Mouse (Mus musculus) liver, embryonic 14.5 days (tissue): ENCODE data around the gene Flvcr1. TPM values are rescaled to one million over a fixed set of nuclear protein-coding genes. Genes with fewer than 3 reads are reported as not detected.

Experiments used
- ATAC-seq: fragments of 200-750 bp; cut with Nextera tagmentation; 2 replicates; pipeline ENCODE4 v1.8.0; 2017; ENCODE audit warnings: moderate number of reproducible peaks, mild to moderate bottlenecking, moderate library complexity; ENCODE audit not compliant: insufficient read depth
- DNase-seq, 3 experiments: peaks; one replicate each; pipeline ENCODE4 v3.0.0-alpha.2; 2012 to 2013; ENCODE audit warnings: low read depth in 3 of 3, low spot score in 3 of 3
- H3K27ac ChIP-seq: fragments of 300-500 bp; sonication (generic); 2 replicates; pipeline ENCODE4 v1.5.1; 2014; ENCODE audit warnings: moderate library complexity, mild to moderate bottlenecking, control low read depth, inconsistent platforms
- H3K27me3 ChIP-seq: fragments of 300-500 bp; sonication (generic); 2 replicates; pipeline ENCODE4 v1.6.1; 2014; ENCODE audit warnings: mild to moderate bottlenecking, low read length, moderate library complexity; ENCODE audit not compliant: control insufficient read depth, insufficient read depth
- H3K36me3 ChIP-seq: fragments of 300-500 bp; sonication (generic); replicated peaks from 2 replicates; pipeline ENCODE4 v1.6.1; 2014; ENCODE audit warnings: low read depth; ENCODE audit not compliant: control insufficient read depth, insufficient read depth
- H3K4me1 ChIP-seq, 2 experiments: fragments of 200-500 bp in 1 of 2; fragments of 300-500 bp in 1 of 2; sonication (generic) in 1 of 2; replicated peaks; 2 replicates each; pipeline ENCODE4 v1.6.1; 2012 to 2014; ENCODE audit warnings: antibody characterized with exemption in 1 of 2, inconsistent platforms in 1 of 2, low read length in 1 of 2; ENCODE audit not compliant: control insufficient read depth in 2 of 2, insufficient read depth in 2 of 2
- H3K4me2 ChIP-seq: fragments of 300-500 bp; sonication (generic); 2 replicates; pipeline ENCODE4 v1.6.1; 2014; ENCODE audit warnings: low read depth, mild to moderate bottlenecking, control low read depth, moderate library complexity
- H3K4me3 ChIP-seq, 2 experiments: fragments of 200-500 bp in 1 of 2; fragments of 300-500 bp in 1 of 2; sonication (generic) in 1 of 2; 2 replicates each; pipeline ENCODE4 v1.5.1; 2012 to 2014; ENCODE audit warnings: low read depth in 2 of 2, low read length in 2 of 2, mild to moderate bottlenecking in 2 of 2, control low read depth in 1 of 2, inconsistent platforms in 1 of 2, moderate library complexity in 1 of 2; ENCODE audit not compliant: insufficient read depth in 1 of 2
- H3K9ac ChIP-seq: fragments of 300-500 bp; sonication (generic); replicated peaks from 2 replicates; pipeline ENCODE4 v1.6.1; 2014; ENCODE audit warnings: mild to moderate bottlenecking, control low read depth, moderate library complexity
- H3K9me3 ChIP-seq: fragments of 300-500 bp; sonication (generic); 2 replicates; pipeline ENCODE4 v1.6.1; 2016; ENCODE audit warnings: low read length, mixed read lengths; ENCODE audit not compliant: control insufficient read depth
- CTCF ChIP-seq: IDR thresholded peaks from 2 replicates; pipeline ENCODE4 v1.5.1; 2016; ENCODE audit warnings: antibody characterized with exemption, low read depth, control low read depth
- EP300 ChIP-seq: IDR thresholded peaks from 2 replicates; pipeline ENCODE4 v1.6.1; 2016; ENCODE audit warnings: antibody characterized with exemption, low read depth
- WGBS: fragments of 180-500 bp; shearing (Covaris S2); extraction: QIAGEN DNeasy Blood & Tissue Kit; methylation state at CpG from one replicate; pipeline ENCODE4 v1.1.7; 2014; ENCODE audit not compliant: insufficient replicate concordance; 5-methylcytosine and 5-hydroxymethylcytosine counted together
- polyA plus RNA-seq, 2 experiments: library from polyadenylated mRNA; depleted of rRNA in 1 of 2; stranded (reverse) in 1 of 2; unstranded in 1 of 2; fragments of >200 nt; fragmentation: Nextera tagmentation in 1 of 2; extraction: Ambion mirVana in 1 of 2; gene quantifications; 2 replicates each; pipeline versions ENCODE4 v1.2.1 to v1.2.3; 2012 to 2014

Gene Flvcr1
- polyA plus RNA-seq, 2 experiments = 4.9 to 6.4 TPM

DNA sequence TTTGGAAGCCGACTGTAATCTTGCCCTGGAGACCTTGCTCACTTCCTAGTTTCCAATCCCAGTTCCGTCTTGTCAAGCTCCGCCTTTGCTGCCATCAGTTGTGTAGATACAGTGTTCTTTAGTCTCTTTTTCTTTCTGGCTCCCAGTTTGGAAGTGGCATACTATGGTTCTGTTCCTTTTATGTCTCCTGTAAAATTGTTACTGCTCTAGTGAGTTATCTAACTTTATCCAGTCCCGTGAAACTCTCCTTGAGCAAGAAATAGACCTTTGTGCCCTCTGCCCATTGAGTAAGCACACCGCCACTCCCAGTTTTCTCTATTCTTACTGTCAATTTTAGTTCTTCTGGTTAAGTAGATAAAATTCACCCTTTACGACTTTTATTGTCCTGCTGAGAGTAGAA, 45.7 kb upstream of the Flvcr1 start:
- DNase-seq (no peak), ATAC-seq (no peak)
- Histone ChIP-seq H3K27me3 (no peaks in the 10 kb centered on the region), H3K9me3 (no peaks in the 10 kb centered on the region), H3K4me1 (no peaks in the 10 kb centered on the region), H3K9ac (no peak overlapping the region), H3K36me3 (peaks cover 79% of the 10 kb centered on the region), H3K27ac (no peak overlapping the region), H3K4me3 (no peak overlapping the region), H3K4me2 (no peak overlapping the region)
- 78% methylated on average over 6 of the region's 6 CpGs for WGBS
- TF ChIP-seq CTCF = no peak
- no peak for TF ChIP-seq EP300

DNA sequence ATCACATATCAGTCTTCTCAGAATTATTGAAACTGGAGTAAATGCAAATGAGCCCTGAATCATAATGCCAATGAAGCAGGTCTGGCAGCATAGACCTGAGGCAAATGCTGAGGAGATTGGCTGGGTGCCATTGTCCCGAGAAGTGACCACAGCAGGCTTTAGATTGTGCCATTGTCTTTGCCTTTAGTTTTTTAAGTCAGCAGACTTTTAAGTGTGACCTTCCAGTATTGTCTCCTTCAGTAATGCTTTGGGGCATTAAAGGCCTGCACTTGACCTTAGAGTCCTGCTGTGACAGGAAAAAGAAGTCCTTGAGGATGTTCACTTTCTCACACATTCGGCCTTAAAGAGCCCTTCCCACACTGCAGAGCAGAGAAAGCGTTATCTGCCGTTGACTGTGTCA, 44.3 kb upstream of the Flvcr1 start:
- Histone ChIP-seq H3K27ac (no peak overlapping the region), H3K27me3 (no peaks in the 10 kb centered on the region), H3K4me2 (no peak overlapping the region), H3K4me1 (peaks cover 0 to 2% of the 10 kb centered on the region in 2 experiments; a peak in 2 of 4 replicates), H3K36me3 (peaks cover 82% of the 10 kb centered on the region), H3K9me3 (no peaks in the 10 kb centered on the region), H3K4me3 (no peak overlapping the region), H3K9ac (no peak overlapping the region)
- 84% methylated on average over 4 of the region's 4 CpGs for WGBS
- DNase-seq (no peak), ATAC-seq (no peak)
- no peak for TF ChIP-seq EP300
- no peak for TF ChIP-seq CTCF

DNA sequence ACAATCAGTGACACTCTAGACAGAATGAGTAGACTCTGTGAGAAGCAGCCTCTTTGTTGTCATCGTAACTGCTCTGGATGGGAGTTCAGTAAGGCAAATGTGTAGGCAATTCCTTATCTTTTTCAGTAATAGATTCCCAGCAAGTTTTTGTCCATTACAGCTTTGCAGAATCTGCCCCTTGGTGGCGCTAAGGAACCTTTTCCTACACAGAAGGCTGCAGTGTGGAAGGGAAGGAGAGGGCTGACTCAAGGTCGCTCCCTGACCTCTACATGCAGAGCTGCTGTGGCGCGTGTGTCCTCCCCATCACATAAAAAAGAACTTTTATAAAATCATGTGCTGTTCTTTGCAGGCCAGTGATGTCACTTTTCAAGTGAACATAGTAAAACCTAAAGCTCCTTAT, 42.4 kb upstream of the Flvcr1 start:
- ATAC-seq (no peak), DNase-seq (no peak)
- Histone ChIP-seq H3K4me3 (no peak overlapping the region), H3K4me2 (no peak overlapping the region), H3K27me3 (no peaks in the 10 kb centered on the region), H3K36me3 (peaks cover 73% of the 10 kb centered on the region), H3K9me3 (no peaks in the 10 kb centered on the region), H3K9ac (no peak overlapping the region), H3K27ac (no peak overlapping the region), H3K4me1 (peaks cover 8% of the 10 kb centered on the region in 2 experiments)
- TF ChIP-seq EP300 (no peak), CTCF (peak; percentile 37; the same call in 1 of the 2 replicates)
- 81% methylated on average over 5 of the region's 5 CpGs for WGBS

DNA sequence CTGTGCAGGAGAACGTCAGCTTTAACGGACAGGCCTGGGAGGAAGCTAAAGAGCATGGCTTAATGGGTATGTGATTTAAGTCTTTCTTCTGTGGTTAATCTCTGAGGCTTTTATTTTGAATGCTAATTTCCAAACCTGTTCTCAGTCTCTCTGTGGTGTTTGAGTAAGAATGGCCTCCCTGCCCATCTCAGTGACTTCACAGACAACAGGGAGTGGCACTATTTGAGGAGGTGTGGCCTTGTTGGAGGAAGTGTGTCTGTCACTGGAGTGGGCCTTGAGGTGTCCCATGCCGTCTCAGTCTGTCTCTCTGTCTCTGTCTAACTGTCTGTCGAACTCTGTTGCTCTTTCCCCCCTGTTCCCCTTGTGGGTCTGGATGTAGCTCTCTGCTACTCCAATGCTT, 39.2 kb upstream of the Flvcr1 start:
- H3K4me1 ChIP-seq = peaks cover 11 to 14% of the 10 kb centered on the region in 2 experiments
- H3K9me3 ChIP-seq = no peaks in the 10 kb centered on the region
- H3K27ac ChIP-seq = no peak overlapping the region
- H3K4me3 ChIP-seq = no peak overlapping the region
- DNase-seq = no peak
- H3K27me3 ChIP-seq = no peaks in the 10 kb centered on the region
- no peak for TF ChIP-seq CTCF
- TF ChIP-seq EP300 = no peak
- peaks cover 42% of the 10 kb centered on the region for H3K36me3 ChIP-seq
- ATAC-seq = no peak
- WGBS = 70% methylated on average over 4 of the region's 4 CpGs
- peak overlapping the region; percentile 88 for H3K4me2 ChIP-seq
- no peak overlapping the region for H3K9ac ChIP-seq

DNA sequence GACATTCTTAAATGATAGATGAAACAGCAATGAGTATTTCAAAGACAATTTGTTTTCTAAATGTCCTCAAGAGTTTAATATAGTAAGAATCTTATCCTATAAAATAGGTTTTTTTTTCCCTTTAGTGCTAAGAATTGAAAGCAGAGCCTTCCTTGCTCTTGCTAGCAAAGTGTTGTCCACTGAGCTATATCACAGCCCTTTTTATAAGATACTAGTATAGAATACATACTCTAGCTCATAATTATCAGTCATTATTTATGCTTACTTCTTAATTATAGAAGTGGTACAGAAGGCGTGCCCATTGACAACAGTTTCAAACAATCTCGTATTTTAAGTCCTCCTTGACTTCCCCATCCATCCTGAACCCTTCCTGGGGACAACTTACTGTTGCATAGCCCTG, 38.6 kb upstream of the Flvcr1 start:
- Histone ChIP-seq H3K9me3 (no peaks in the 10 kb centered on the region), H3K4me1 (peaks cover 11 to 14% of the 10 kb centered on the region in 2 experiments), H3K36me3 (peaks cover 36% of the 10 kb centered on the region), H3K9ac (no peak overlapping the region), H3K4me2 (peak overlapping the region; percentile 88), H3K4me3 (peak overlapping the region in 1 of 2 experiments; percentile 17; a peak in 2 of 4 replicates), H3K27me3 (no peaks in the 10 kb centered on the region), H3K27ac (no peak overlapping the region)
- no peak for ATAC-seq
- WGBS = 69% methylated on average over 2 of the region's 2 CpGs
- TF ChIP-seq EP300 (no peak), CTCF (no peak)
- no peak for DNase-seq

DNA sequence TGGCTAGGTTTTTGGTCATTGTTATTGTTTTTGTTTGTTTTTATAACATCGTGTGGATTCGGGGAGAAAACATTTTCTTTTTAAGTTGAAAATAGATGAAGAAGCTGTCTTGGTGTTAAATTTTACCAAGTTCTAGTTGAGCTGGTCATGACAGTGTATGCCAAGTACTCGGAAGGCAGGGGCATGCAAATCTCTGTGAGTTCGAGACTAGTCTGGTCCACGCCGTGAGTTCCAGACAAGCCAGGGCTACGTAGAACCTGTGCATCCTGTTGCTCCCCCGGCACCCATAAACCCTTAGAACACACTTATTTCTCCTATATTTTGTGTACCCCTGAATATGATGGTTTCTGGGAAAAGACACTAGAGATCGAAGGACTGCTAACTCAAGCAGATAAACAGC, 37.7 kb upstream of the Flvcr1 start:
- Histone ChIP-seq H3K36me3 (peaks cover 28% of the 10 kb centered on the region), H3K27me3 (no peaks in the 10 kb centered on the region), H3K9ac (peak overlapping the region; percentile 88), H3K4me1 (peaks cover 11 to 14% of the 10 kb centered on the region in 2 experiments), H3K4me2 (peak overlapping the region; percentile 88), H3K9me3 (no peaks in the 10 kb centered on the region), H3K27ac (no peak overlapping the region), H3K4me3 (peak overlapping the region; percentile 91 to 93)
- DNase-seq (no peak), ATAC-seq (no peak)
- WGBS = 41% methylated on average over 9 of the region's 9 CpGs
- TF ChIP-seq EP300 (no peak), CTCF (no peak)
